Mouse (Mus musculus): Measurements from ENCODE around the gene Vwf.

- TF ChIP-seq POLR2A (IDR thresholded peaks at IDR 0.05; ENCODE audit: low read depth, low read length) = no peak
- TF ChIP-seq CTCF (IDR thresholded peaks at IDR 0.05; ENCODE audit: extremely low read depth, insufficient read length, insufficient replicate concordance, low read depth, low read length) = no peak
These were observed 14.5 kb downstream of the Vwf start for GRCm38 (mm10) chr6:125561031-125561430.
